Mouse (Mus musculus): ENCODE data around the gene Cdh3. TPM values are rescaled to one million over a fixed set of nuclear protein-coding genes. Genes with fewer than 3 reads are reported as not detected.

Cdh3 gene
- polyA plus RNA-seq, 1 experiment from 2014 or later: 4.6 TPM

DNA sequence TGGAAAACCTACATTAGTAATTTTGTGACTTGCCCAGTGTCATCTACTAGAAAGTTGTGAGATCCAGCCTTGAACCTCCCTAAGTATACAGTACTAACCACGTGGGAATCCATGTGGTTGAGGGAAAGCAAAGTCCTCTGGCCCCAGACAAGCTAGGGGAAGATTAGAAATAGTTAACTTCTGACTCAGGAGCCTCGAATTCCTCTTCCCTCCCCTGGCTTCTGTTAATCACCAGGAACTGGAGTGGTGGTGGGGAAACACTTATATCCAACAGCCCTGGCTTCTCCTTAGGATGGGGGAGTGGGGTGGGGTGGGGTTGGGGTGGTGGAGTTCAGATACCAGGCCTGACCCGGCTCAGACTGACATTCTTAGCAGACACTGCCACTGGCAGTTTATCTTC is 8.1 kb downstream of the Cdh3 start:
- Histone ChIP-seq H3K36me3 (ENCODE audit: control insufficient read depth, insufficient read depth, low read length) (no peaks in the 10 kb centered on the region), H3K27ac (ENCODE audit: low read depth, low read length) (no peak overlapping the region), H3K4me1 (ENCODE audit: control insufficient read depth, insufficient read depth, low read length) (no peaks in the 10 kb centered on the region), H3K4me2 (ENCODE audit: low read depth, low read length) (no peak overlapping the region), H3K4me3 (ENCODE audit: low read depth, low read length) (no peak overlapping the region), H3K27me3 (ENCODE audit: control insufficient read depth, insufficient read depth, low read length) (no peaks in the 10 kb centered on the region), H3K9me3 (ENCODE audit: control insufficient read depth, low read length) (no peaks in the 10 kb centered on the region), H3K9ac (replicated peaks; ENCODE audit: low read depth, low read length) (no peak overlapping the region)
- no peak for ATAC-seq (ENCODE audit: low read depth)
- WGBS: 59% methylated on average over 3 of the region's 3 CpGs

DNA sequence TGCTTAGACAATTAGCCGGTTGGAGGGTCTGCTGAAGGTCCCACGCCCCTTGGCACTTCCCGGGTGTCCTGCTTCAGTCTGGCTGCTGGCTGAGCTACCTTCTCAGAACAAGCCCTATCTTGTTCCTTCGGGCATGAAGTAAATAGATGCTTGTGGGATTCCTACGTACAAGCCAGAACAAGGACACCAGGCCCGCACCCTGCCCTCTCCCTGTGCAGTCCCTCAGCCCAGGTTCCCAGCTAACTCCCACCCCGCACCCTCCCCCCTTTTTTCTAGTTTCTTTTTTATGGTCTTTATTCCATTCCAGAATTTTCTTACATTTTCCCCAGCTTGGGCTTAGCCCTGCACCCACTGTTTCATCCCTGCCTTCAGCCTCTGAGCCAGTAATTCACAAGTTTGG is 9.9 kb downstream of the Cdh3 start:
- no peak overlapping the region for H3K4me2 ChIP-seq (ENCODE audit: low read depth, low read length)
- no peaks in the 10 kb centered on the region for H3K9me3 ChIP-seq (ENCODE audit: control insufficient read depth, low read length)
- H3K27ac ChIP-seq (ENCODE audit: low read depth, low read length): no peak overlapping the region
- no peak for ATAC-seq (ENCODE audit: low read depth)
- H3K36me3 ChIP-seq (ENCODE audit: control insufficient read depth, insufficient read depth, low read length): no peaks in the 10 kb centered on the region
- no peaks in the 10 kb centered on the region for H3K27me3 ChIP-seq (ENCODE audit: control insufficient read depth, insufficient read depth, low read length)
- 88% methylated on average over 7 of the region's 7 CpGs for WGBS
- no peak overlapping the region for H3K4me3 ChIP-seq (ENCODE audit: low read depth, low read length)
- H3K9ac ChIP-seq (replicated peaks; ENCODE audit: low read depth, low read length): no peak overlapping the region
- no peaks in the 10 kb centered on the region for H3K4me1 ChIP-seq (ENCODE audit: control insufficient read depth, insufficient read depth, low read length)

DNA sequence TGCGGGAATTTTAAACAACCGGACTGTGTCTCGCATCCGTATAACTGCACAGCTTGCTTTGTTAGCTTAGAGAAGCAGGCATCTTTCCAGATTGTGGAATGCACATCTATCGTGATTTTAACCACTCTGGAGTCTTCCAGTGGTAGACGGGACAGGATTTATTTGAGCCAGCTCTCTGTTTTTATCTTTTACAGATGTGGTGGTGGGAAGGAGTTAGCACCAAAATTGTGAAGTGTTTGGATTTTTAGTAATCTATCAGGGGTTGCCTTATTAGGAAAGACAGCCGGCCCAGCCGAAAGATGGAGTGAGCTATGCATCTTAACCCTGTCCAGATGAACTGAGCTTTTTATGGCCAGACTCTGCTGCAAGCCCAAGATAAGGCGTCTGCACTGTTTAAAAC is 11.2 kb downstream of the Cdh3 start:
- 53% methylated on average over 9 of the region's 9 CpGs for WGBS
- no peaks in the 10 kb centered on the region for H3K9me3 ChIP-seq (ENCODE audit: control insufficient read depth, low read length)
- ATAC-seq (ENCODE audit: low read depth): no peak

DNA sequence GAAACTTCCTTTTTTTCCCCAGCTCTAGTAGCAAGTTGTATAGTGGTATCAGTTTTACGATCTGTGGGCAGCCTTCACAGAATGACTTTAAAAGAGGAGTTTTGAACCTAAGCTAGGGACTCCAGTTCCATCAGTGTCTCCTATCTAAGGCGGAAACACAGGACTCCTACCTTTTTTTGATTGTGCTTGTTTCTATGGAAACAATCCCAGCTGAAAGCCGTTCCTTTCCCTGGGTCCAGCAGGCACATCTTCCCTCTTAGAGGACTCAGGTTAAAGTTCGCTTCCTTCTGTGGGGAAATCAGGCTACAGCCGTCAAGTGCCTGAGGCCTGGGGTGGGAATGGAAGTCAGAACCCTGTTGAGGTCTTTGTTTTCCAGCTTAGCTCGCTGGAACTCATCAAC is 16.0 kb downstream of the Cdh3 start:
- Histone ChIP-seq H3K9ac (replicated peaks; ENCODE audit: low read depth, low read length) (no peak overlapping the region), H3K27me3 (ENCODE audit: control insufficient read depth, insufficient read depth, low read length) (no peaks in the 10 kb centered on the region), H3K4me2 (ENCODE audit: low read depth, low read length) (no peak overlapping the region), H3K27ac (ENCODE audit: low read depth, low read length) (no peak overlapping the region), H3K4me1 (ENCODE audit: control insufficient read depth, insufficient read depth, low read length) (no peaks in the 10 kb centered on the region), H3K36me3 (ENCODE audit: control insufficient read depth, insufficient read depth, low read length) (no peaks in the 10 kb centered on the region), H3K9me3 (ENCODE audit: control insufficient read depth, low read length) (no peaks in the 10 kb centered on the region), H3K4me3 (ENCODE audit: low read depth, low read length) (no peak overlapping the region)
- no peak for ATAC-seq (ENCODE audit: low read depth)
- 59% methylated on average over 6 of the region's 6 CpGs for WGBS

More for the DNA sequence above, 11.2 kb downstream of the Cdh3 start:
- Histone ChIP-seq H3K27me3 (ENCODE audit: control insufficient read depth, insufficient read depth, low read length) (no peaks in the 10 kb centered on the region), H3K36me3 (ENCODE audit: control insufficient read depth, insufficient read depth, low read length) (no peaks in the 10 kb centered on the region), H3K4me3 (ENCODE audit: low read depth, low read length) (no peak overlapping the region), H3K4me1 (ENCODE audit: control insufficient read depth, insufficient read depth, low read length) (no peaks in the 10 kb centered on the region), H3K27ac (ENCODE audit: low read depth, low read length) (no peak overlapping the region), H3K9ac (replicated peaks; ENCODE audit: low read depth, low read length) (no peak overlapping the region), H3K4me2 (ENCODE audit: low read depth, low read length) (no peak overlapping the region)

DNA sequence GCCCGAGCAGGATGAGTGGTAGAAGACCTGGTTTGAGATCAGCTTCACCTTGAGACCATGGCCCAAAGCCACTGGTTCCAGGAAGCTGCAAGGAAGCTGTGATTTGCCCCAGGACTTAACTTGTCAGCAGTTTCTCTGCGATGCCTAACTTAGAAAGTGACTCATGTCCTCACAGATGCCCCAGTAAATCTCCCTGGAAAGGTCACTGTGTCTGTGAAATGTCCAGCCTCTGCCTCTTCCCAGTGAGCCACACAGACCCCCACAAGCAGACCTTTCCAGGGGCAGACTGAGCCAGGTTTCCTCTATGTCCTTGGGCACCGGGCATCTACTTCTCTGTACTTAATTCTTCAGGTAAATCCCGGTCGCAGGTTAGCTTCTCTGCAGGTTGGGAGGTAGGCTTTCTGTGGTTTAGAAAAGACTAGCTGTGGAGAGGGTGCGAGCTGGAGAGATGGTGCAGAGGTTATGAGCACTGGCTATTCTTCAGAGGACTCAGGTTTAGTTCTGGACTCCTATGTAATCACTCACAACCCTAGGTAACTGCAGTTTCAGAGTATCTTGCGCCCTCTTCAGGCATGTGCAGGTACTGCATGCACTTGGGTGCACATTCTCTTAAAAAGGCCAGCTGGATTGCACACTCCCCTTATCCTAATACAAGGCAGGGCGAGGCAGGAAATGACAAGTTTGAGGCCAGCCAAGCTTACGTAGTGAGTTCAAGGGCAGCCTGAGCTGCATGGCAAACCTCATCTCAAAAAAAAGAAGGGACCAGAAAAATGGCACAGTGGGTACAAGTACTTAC is 16.7 kb downstream of the Cdh3 start:
- Histone ChIP-seq H3K9me3 (ENCODE audit: control insufficient read depth, low read length) (no peaks in the 10 kb centered on the region), H3K4me3 (ENCODE audit: low read depth, low read length) (no peak overlapping the region), H3K27me3 (ENCODE audit: control insufficient read depth, insufficient read depth, low read length) (no peaks in the 10 kb centered on the region), H3K9ac (replicated peaks; ENCODE audit: low read depth, low read length) (no peak overlapping the region), H3K36me3 (ENCODE audit: control insufficient read depth, insufficient read depth, low read length) (no peaks in the 10 kb centered on the region), H3K4me2 (ENCODE audit: low read depth, low read length) (no peak overlapping the region), H3K4me1 (ENCODE audit: control insufficient read depth, insufficient read depth, low read length) (no peaks in the 10 kb centered on the region), H3K27ac (ENCODE audit: low read depth, low read length) (no peak overlapping the region)
- no peak for ATAC-seq (ENCODE audit: low read depth)
- 88% methylated on average over 9 of the region's 9 CpGs for WGBS

DNA sequence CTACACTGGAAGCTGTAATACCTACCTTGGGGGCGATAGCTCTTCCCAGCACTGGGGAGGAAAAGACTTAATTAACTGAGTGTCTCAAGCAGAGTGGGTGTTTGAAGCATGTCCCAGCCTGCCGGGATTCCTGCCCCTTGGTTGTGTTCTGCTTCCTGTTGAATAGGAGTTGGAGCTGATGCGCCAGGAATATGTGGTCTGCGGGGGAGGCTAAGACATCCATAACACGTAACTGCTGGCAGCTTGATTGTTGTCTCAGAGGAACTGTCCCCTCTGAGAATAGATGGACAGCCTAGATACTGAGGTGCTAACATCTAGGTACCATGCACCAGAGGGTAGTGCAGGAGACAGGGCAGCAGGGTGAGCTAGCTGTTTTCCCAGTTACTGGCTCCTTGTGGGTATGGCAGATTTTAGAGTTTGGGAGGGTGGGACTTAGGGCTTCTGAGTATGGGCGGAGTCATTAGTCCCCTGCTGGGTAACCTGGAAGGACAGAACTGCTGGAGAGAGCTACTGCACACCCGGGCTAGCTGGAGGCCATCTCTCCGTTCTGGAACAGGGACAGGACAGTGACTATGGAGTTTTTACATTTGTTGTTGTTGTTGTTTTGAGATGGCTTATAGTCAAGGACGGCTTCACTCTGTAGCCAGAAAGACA is 18.0 kb downstream of the Cdh3 start:
- Histone ChIP-seq H3K9ac (replicated peaks; ENCODE audit: low read depth, low read length) (no peak overlapping the region), H3K27ac (ENCODE audit: low read depth, low read length) (no peak overlapping the region), H3K36me3 (ENCODE audit: control insufficient read depth, insufficient read depth, low read length) (no peaks in the 10 kb centered on the region), H3K27me3 (ENCODE audit: control insufficient read depth, insufficient read depth, low read length) (no peaks in the 10 kb centered on the region), H3K4me1 (ENCODE audit: control insufficient read depth, insufficient read depth, low read length) (no peaks in the 10 kb centered on the region), H3K9me3 (ENCODE audit: control insufficient read depth, low read length) (no peaks in the 10 kb centered on the region), H3K4me2 (ENCODE audit: low read depth, low read length) (no peak overlapping the region), H3K4me3 (ENCODE audit: low read depth, low read length) (no peak overlapping the region)
- no peak for ATAC-seq (ENCODE audit: low read depth)
- WGBS: 90% methylated on average over 9 of the region's 9 CpGs

DNA sequence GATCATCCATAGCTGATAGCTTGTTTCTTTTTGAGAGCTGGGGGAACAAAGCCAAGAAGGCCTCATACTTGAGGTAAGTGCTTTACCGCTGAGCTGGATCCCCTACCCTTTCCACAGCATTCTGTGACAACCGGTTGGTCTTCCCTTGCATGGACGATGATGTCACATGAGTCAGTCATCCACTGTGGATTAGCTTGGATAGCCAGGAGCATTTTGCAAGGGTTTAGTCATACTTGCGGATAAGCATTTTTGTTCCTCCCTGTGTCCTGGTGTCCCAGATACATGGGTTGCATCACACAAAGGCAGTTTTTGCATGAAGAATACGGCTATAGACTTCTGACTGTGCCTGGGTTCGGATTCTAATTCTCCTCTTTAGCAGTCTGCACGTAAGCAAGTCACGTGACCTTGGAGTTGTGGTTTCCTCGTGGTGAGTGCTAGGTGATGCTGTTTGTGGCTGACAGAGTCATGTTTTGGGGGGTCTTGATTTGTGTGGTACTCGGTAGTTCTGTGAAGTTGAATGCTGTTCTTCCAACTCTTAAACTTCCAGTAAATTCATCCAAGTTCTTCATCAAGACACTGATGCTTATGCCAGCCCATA is 19.3 kb downstream of the Cdh3 start:
- Histone ChIP-seq H3K4me2 (ENCODE audit: low read depth, low read length) (no peak overlapping the region), H3K27me3 (ENCODE audit: control insufficient read depth, insufficient read depth, low read length) (no peaks in the 10 kb centered on the region), H3K9me3 (ENCODE audit: control insufficient read depth, low read length) (no peaks in the 10 kb centered on the region), H3K4me1 (ENCODE audit: control insufficient read depth, insufficient read depth, low read length) (no peaks in the 10 kb centered on the region), H3K36me3 (ENCODE audit: control insufficient read depth, insufficient read depth, low read length) (no peaks in the 10 kb centered on the region), H3K9ac (replicated peaks; ENCODE audit: low read depth, low read length) (no peak overlapping the region), H3K4me3 (ENCODE audit: low read depth, low read length) (no peak overlapping the region), H3K27ac (ENCODE audit: low read depth, low read length) (no peak overlapping the region)
- 94% methylated on average over 10 of the region's 10 CpGs for WGBS
- ATAC-seq (ENCODE audit: low read depth): no peak

DNA sequence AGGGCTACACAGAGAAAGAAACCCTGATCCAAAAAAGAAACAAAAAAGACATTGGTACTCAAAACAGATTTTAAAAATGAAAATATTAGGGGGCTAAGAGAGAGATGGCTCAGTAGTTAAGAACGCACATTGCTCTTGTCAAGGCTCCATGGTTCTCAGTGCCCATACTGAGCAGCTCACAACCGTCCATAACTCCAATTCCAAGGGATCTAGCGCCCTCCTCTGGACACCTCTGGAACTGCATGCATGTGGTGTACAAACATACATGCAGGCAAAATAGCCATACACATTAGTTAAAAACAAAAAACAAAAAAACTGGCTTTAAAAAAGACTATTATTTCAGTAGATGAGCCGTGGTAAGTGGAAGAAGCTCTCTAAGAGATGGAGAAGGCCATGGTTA is 19.9 kb downstream of the Cdh3 start:
- ATAC-seq (ENCODE audit: low read depth): no peak
- no peak overlapping the region for H3K9ac ChIP-seq (replicated peaks; ENCODE audit: low read depth, low read length)
- WGBS: 81% methylated on average over 4 of the region's 4 CpGs
- H3K4me3 ChIP-seq (ENCODE audit: low read depth, low read length): no peak overlapping the region
- H3K27me3 ChIP-seq (ENCODE audit: control insufficient read depth, insufficient read depth, low read length): no peaks in the 10 kb centered on the region
- no peak overlapping the region for H3K27ac ChIP-seq (ENCODE audit: low read depth, low read length)
- no peak overlapping the region for H3K4me2 ChIP-seq (ENCODE audit: low read depth, low read length)
- no peaks in the 10 kb centered on the region for H3K36me3 ChIP-seq (ENCODE audit: control insufficient read depth, insufficient read depth, low read length)
- H3K9me3 ChIP-seq (ENCODE audit: control insufficient read depth, low read length): no peaks in the 10 kb centered on the region
- H3K4me1 ChIP-seq (ENCODE audit: control insufficient read depth, insufficient read depth, low read length): no peaks in the 10 kb centered on the region

DNA sequence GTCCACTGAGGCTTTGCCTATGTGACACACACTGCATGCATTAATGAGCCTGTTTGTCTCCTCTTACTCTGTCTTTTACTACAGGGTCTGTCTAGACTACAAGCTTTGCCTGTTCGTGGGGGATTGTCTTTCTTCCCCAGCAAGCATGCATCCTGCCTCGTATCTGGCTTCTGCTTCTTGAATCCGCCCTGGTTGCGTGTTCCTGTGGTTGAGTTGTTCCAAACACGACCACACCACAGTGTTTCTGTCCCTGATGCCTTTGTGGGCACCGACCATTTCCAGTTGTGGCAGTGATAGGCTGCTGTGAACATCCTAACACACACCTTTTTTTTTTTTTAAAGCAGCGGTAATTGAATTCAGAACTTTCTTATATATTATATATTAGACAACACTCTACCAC is 23.0 kb downstream of the Cdh3 start:
- Histone ChIP-seq H3K4me3 (ENCODE audit: low read depth, low read length) (no peak overlapping the region), H3K27ac (ENCODE audit: low read depth, low read length) (no peak overlapping the region), H3K9me3 (ENCODE audit: control insufficient read depth, low read length) (no peaks in the 10 kb centered on the region), H3K4me2 (ENCODE audit: low read depth, low read length) (no peak overlapping the region), H3K36me3 (ENCODE audit: control insufficient read depth, insufficient read depth, low read length) (no peaks in the 10 kb centered on the region), H3K27me3 (ENCODE audit: control insufficient read depth, insufficient read depth, low read length) (no peaks in the 10 kb centered on the region), H3K9ac (replicated peaks; ENCODE audit: low read depth, low read length) (no peak overlapping the region), H3K4me1 (ENCODE audit: control insufficient read depth, insufficient read depth, low read length) (no peaks in the 10 kb centered on the region)
- WGBS: 74% methylated on average over 7 of the region's 7 CpGs
- ATAC-seq (ENCODE audit: low read depth): no peak

Data from neural tube, embryonic 14.5 days (tissue).